Mouse (Mus musculus): Measurements from ENCODE around the gene Ppm1j. TPM values are rescaled to one million over a fixed set of nuclear protein-coding genes. Genes with fewer than 3 reads are reported as not detected.
"Not testable (repeated sequence)": the region's sequence is repeated elsewhere in the genome, so short reads cannot be mapped to it uniquely, and the experiment has no call there.

Ppm1j gene
- polyA plus RNA-seq (2014; fragmentation: Nextera tagmentation; extraction: Ambion mirVana), result 1.0 and 1.9 TPM in 2 replicates

DNA sequence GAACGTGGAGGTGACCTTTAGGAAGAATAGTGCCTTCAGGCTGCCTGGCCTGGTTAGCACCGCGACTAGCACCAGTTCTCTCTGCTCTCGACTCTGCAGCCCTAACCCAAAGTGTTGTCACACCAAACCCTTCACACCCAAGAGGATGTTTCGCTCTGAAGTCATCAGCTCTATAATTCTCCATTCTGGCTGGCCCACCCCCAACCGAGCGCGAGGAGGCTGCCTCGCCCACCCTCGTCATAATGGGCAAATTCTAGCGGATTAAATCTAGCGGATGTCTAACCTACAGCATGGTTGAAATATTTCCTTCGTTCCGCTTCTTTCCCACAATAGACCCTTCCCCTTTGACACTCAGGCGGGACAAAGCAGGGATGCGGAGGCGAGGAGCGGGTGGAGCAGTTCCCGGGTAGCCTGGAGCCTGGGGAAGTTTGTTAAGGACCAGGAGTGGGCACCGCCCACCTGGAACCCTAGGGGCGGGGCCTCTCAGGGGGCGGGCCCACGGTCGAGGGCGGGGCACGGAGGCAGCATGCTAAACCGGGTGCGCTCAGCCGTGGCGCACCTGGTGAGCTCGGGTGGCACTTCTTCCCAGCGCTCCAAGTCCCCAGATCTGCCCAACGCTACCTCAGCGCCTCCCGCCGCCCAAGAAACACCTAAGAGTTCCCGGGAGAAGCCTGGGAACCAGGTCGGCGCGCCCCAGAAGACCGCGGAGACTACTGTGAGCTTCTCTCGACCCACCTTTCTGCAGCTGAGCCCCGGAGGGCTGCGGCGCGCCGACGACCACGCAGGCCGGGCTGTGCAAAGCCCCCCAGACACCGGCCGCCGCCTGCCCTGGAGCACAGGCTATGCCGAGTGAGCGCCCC is at the start of gene Ppm1j:
Ppm1j (plus strand) TSS at position 496 of the 860 bp plus-strand sequence.
- H3K9ac ChIP-seq (ENCODE audit: low read length), result peak within 1 kb of the TSS; percentile 5; the same call in 1 of the 2 replicates
- WGBS, result under 1% methylated on average over 54 of the region's 56 CpGs

GRCm38 (mm10) chr3:104732907-104733306 is 47.9 kb upstream of the Ppm1j start:
- H3K27me3 ChIP-seq (ENCODE audit: control insufficient read depth, insufficient read depth, low read length), result no peaks in the 10 kb centered on the region
- H3K9ac ChIP-seq (ENCODE audit: low read length), result no peak overlapping the region
- 65% methylated on average over 3 of the region's 3 CpGs for WGBS
- H3K27ac ChIP-seq (ENCODE audit: low read depth, low read length), result no peak overlapping the region
- no peak overlapping the region for H3K4me2 ChIP-seq (ENCODE audit: low read depth)
- ATAC-seq (ENCODE audit: insufficient read depth, low FRiP score, low TSS enrichment), result no peak
- H3K4me1 ChIP-seq (ENCODE audit: control insufficient read depth, insufficient read depth, low read length), result no peaks in the 10 kb centered on the region
- no peaks in the 10 kb centered on the region for H3K9me3 ChIP-seq (ENCODE audit: control insufficient read depth, low read length)
- DNase-seq (ENCODE audit: low spot score), result no peak
- no peaks in the 10 kb centered on the region for H3K36me3 ChIP-seq (ENCODE audit: control insufficient read depth, insufficient read depth, low read length)
- H3K4me3 ChIP-seq (ENCODE audit: low read depth, low read length), result no peak overlapping the region

More for the DNA sequence above, at the start of gene Ppm1j:
- H3K4me2 ChIP-seq (ENCODE audit: low read depth), result peak within 1 kb of the TSS; percentile 57
- H3K36me3 ChIP-seq (ENCODE audit: control insufficient read depth, insufficient read depth, low read length), result no peaks in the 10 kb centered on the region
- H3K27ac ChIP-seq (ENCODE audit: low read depth, low read length), result no peak within 1 kb of the TSS
- H3K4me3 ChIP-seq (ENCODE audit: low read depth, low read length), result peak within 1 kb of the TSS; percentile 41
- peaks cover 82% of the 10 kb centered on the region for H3K27me3 ChIP-seq (ENCODE audit: control insufficient read depth, insufficient read depth, low read length)
- peaks cover 9% of the 10 kb centered on the region; the same call in 1 of the 2 replicates for H3K4me1 ChIP-seq (ENCODE audit: control insufficient read depth, insufficient read depth, low read length)
- H3K9me3 ChIP-seq (ENCODE audit: control insufficient read depth, low read length), result no peaks in the 10 kb centered on the region
- ATAC-seq (ENCODE audit: insufficient read depth, low FRiP score, low TSS enrichment) (peak; percentile 64), DNase-seq (ENCODE audit: low spot score) (peak; percentile 72)

DNA sequence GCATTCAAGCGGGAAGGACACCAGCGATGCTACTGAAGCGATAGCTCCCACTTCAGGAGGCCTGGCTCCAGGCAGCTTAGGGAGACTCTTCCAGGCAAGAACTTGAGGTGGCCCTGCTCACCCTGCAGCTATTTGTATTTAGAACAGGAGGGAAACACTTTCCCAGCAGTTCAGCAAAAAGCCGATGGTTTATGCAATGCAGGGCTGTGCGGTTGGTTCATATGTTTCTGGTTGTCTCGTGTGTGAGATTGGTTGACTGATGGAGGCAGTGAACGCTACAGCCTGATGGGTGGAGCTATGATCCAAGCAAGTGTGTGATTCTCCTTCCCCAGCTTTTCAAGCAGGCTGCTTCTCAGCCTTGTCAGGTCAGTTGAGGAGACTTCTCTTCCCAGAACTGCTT is 46.2 kb upstream of the Ppm1j start:
- DNase-seq (ENCODE audit: low spot score), result no peak
- Histone ChIP-seq H3K27ac (ENCODE audit: low read depth, low read length) (no peak overlapping the region), H3K9ac (ENCODE audit: low read length) (no peak overlapping the region), H3K27me3 (ENCODE audit: control insufficient read depth, insufficient read depth, low read length) (no peaks in the 10 kb centered on the region), H3K4me2 (ENCODE audit: low read depth) (no peak overlapping the region), H3K4me1 (ENCODE audit: control insufficient read depth, insufficient read depth, low read length) (no peaks in the 10 kb centered on the region), H3K36me3 (ENCODE audit: control insufficient read depth, insufficient read depth, low read length) (no peaks in the 10 kb centered on the region), H3K4me3 (ENCODE audit: low read depth, low read length) (no peak overlapping the region), H3K9me3 (ENCODE audit: control insufficient read depth, low read length) (no peaks in the 10 kb centered on the region)
- ATAC-seq (ENCODE audit: insufficient read depth, low FRiP score, low TSS enrichment), result no peak
- WGBS, result 74% methylated on average over 7 of the region's 7 CpGs

- 87% methylated on average over 3 of the region's 3 CpGs for WGBS
- H3K4me2 ChIP-seq (ENCODE audit: low read depth), result no peak overlapping the region
- H3K27ac ChIP-seq (ENCODE audit: low read depth, low read length), result no peak overlapping the region
- H3K9ac ChIP-seq (ENCODE audit: low read length), result no peak overlapping the region
- DNase-seq (ENCODE audit: low spot score) (no peak), ATAC-seq (ENCODE audit: insufficient read depth, low FRiP score, low TSS enrichment) (no peak)
- H3K9me3 ChIP-seq (ENCODE audit: control insufficient read depth, low read length), result no peaks in the 10 kb centered on the region
- no peaks in the 10 kb centered on the region for H3K36me3 ChIP-seq (ENCODE audit: control insufficient read depth, insufficient read depth, low read length)
- H3K4me1 ChIP-seq (ENCODE audit: control insufficient read depth, insufficient read depth, low read length), result no peaks in the 10 kb centered on the region
- no peak overlapping the region for H3K4me3 ChIP-seq (ENCODE audit: low read depth, low read length)
- no peaks in the 10 kb centered on the region for H3K27me3 ChIP-seq (ENCODE audit: control insufficient read depth, insufficient read depth, low read length)
These were observed 38.9 kb upstream of the Ppm1j start for GRCm38 (mm10) chr3:104741954-104742353.

DNA sequence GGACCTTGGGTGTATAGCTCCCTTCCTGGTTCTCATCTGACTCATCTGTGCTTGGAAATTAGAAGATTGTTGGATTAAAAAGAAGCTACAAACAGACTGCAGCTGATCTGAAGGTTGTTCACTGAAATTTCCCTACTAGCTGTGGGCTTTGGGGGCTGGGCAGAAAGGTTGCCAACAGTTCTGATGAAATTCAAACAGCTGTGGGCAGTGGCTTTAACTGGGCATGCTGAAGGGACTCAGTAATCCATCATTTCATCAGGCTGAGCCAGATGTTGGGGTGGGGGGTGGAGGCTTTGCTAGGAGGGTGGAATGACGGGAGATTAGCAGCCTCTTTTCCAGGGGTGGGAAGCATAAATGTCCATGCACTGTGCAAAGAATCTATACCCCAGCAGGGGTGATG is 37.7 kb upstream of the Ppm1j start:
- Histone ChIP-seq H3K9me3 (ENCODE audit: control insufficient read depth, low read length) (no peaks in the 10 kb centered on the region), H3K4me1 (ENCODE audit: control insufficient read depth, insufficient read depth, low read length) (no peaks in the 10 kb centered on the region), H3K4me2 (ENCODE audit: low read depth) (no peak overlapping the region), H3K36me3 (ENCODE audit: control insufficient read depth, insufficient read depth, low read length) (no peaks in the 10 kb centered on the region), H3K27ac (ENCODE audit: low read depth, low read length) (no peak overlapping the region), H3K9ac (ENCODE audit: low read length) (no peak overlapping the region), H3K4me3 (ENCODE audit: low read depth, low read length) (no peak overlapping the region), H3K27me3 (ENCODE audit: control insufficient read depth, insufficient read depth, low read length) (no peaks in the 10 kb centered on the region)
- 50% methylated on average over 1 of the region's 1 CpGs for WGBS
- no peak for DNase-seq (ENCODE audit: low spot score)
- no peak for ATAC-seq (ENCODE audit: insufficient read depth, low FRiP score, low TSS enrichment)

DNA sequence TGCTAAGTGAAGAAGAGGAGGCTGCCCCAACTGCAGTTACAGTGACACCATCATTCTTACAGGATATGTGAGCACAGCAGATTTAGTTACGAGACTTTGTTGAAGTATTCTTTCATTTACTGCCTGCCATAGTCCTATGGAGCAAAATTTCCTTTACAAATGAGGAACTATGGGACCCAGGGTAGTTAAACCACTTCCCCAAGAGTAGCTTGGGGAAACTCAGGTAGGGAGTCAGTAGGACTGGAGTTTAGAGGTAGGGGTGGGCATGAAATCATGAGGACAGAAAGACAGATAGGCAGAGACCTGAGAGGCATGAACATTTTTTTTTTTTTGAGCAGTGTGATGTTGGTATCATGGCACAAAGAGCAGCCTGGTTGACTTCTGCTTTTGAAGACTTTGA is 37.0 kb upstream of the Ppm1j start:
- Histone ChIP-seq H3K27me3 (ENCODE audit: control insufficient read depth, insufficient read depth, low read length) (no peaks in the 10 kb centered on the region), H3K4me2 (ENCODE audit: low read depth) (no peak overlapping the region), H3K4me3 (ENCODE audit: low read depth, low read length) (no peak overlapping the region), H3K36me3 (ENCODE audit: control insufficient read depth, insufficient read depth, low read length) (no peaks in the 10 kb centered on the region), H3K9me3 (ENCODE audit: control insufficient read depth, low read length) (no peaks in the 10 kb centered on the region), H3K4me1 (ENCODE audit: control insufficient read depth, insufficient read depth, low read length) (no peaks in the 10 kb centered on the region), H3K9ac (ENCODE audit: low read length) (no peak overlapping the region), H3K27ac (ENCODE audit: low read depth, low read length) (no peak overlapping the region)
- DNase-seq (ENCODE audit: low spot score), result no peak
- WGBS, result 79% methylated on average over 1 of the region's 1 CpGs
- ATAC-seq (ENCODE audit: insufficient read depth, low FRiP score, low TSS enrichment), result no peak

- not testable (repeated sequence) for ATAC-seq (ENCODE audit: insufficient read depth, low FRiP score, low TSS enrichment); H3K36me3 ChIP-seq (ENCODE audit: control insufficient read depth, insufficient read depth, low read length); H3K9ac ChIP-seq (ENCODE audit: low read length); H3K4me1 ChIP-seq (ENCODE audit: control insufficient read depth, insufficient read depth, low read length); H3K27me3 ChIP-seq (ENCODE audit: control insufficient read depth, insufficient read depth, low read length); H3K9me3 ChIP-seq (ENCODE audit: control insufficient read depth, low read length); H3K4me2 ChIP-seq (ENCODE audit: low read depth); H3K4me3 ChIP-seq (ENCODE audit: low read depth, low read length); H3K27ac ChIP-seq (ENCODE audit: low read depth, low read length); DNase-seq (ENCODE audit: low spot score)
- WGBS, result 15% methylated on average over 25 of the region's 25 CpGs
These were observed 28.0 kb upstream of the Ppm1j start for GRCm38 (mm10) chr3:104752845-104753244.

DNA sequence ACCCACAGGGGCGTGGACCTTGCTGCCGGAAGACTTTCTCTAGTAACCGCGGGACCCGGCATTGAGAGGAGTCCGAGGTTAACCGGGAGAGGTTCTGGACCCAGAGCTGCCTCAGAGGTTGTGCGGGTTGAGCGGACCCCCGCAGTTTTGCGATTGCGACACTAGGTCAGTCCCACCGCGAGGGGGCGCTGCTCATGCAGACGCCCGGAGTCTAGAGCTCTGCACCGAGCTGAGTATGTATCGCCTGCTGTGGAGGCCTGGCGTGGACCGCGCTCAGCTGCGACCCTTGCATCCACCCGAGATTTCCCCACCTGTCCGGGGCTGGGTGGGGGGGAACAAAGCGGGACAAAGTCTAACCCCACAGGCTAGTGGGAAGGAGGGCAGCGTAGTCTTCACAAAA is 22.4 kb upstream of the Ppm1j start:
- peak overlapping the region; percentile 45 for H3K9ac ChIP-seq (ENCODE audit: low read length)
- no peaks in the 10 kb centered on the region for H3K36me3 ChIP-seq (ENCODE audit: control insufficient read depth, insufficient read depth, low read length)
- DNase-seq (ENCODE audit: low spot score) (peak; percentile 88), ATAC-seq (ENCODE audit: insufficient read depth, low FRiP score, low TSS enrichment) (peak; percentile 88)
- no peaks in the 10 kb centered on the region for H3K9me3 ChIP-seq (ENCODE audit: control insufficient read depth, low read length)
- H3K27ac ChIP-seq (ENCODE audit: low read depth, low read length), result no peak overlapping the region
- no peaks in the 10 kb centered on the region; the same call in 1 of the 2 replicates for H3K27me3 ChIP-seq (ENCODE audit: control insufficient read depth, insufficient read depth, low read length)
- peak overlapping the region; percentile 32 for H3K4me3 ChIP-seq (ENCODE audit: low read depth, low read length)
- peak overlapping the region; percentile 65 for H3K4me2 ChIP-seq (ENCODE audit: low read depth)
- 2% methylated on average over 27 of the region's 27 CpGs for WGBS
- no peaks in the 10 kb centered on the region for H3K4me1 ChIP-seq (ENCODE audit: control insufficient read depth, insufficient read depth, low read length)

GRCm38 (mm10) chr3:104758869-104759268 is 22.0 kb upstream of the Ppm1j start:
- Histone ChIP-seq H3K9me3 (ENCODE audit: control insufficient read depth, low read length) (no peaks in the 10 kb centered on the region), H3K36me3 (ENCODE audit: control insufficient read depth, insufficient read depth, low read length) (no peaks in the 10 kb centered on the region), H3K9ac (ENCODE audit: low read length) (peak overlapping the region; percentile 45), H3K4me1 (ENCODE audit: control insufficient read depth, insufficient read depth, low read length) (no peaks in the 10 kb centered on the region), H3K27ac (ENCODE audit: low read depth, low read length) (no peak overlapping the region), H3K4me2 (ENCODE audit: low read depth) (peak overlapping the region; percentile 65), H3K4me3 (ENCODE audit: low read depth, low read length) (peak overlapping the region; percentile 32), H3K27me3 (ENCODE audit: control insufficient read depth, insufficient read depth, low read length) (no peaks in the 10 kb centered on the region; the same call in 1 of the 2 replicates)
- DNase-seq (ENCODE audit: low spot score) (no peak), ATAC-seq (ENCODE audit: insufficient read depth, low FRiP score, low TSS enrichment) (peak; percentile 22; the same call in 1 of the 2 replicates)
- WGBS, result 11% methylated on average over 5 of the region's 5 CpGs

Data from neural tube, embryonic 11.5 days (tissue).